Mouse (Mus musculus): ENCODE data around the gene Tefm. TPM values are rescaled to one million over a fixed set of nuclear protein-coding genes. Genes with fewer than 3 reads are reported as not detected.

The Tefm gene
- polyA plus RNA-seq, 1 experiment from 2014 or later: 16.3 TPM

- 90% methylated on average over 11 of the region's 11 CpGs for WGBS
- ATAC-seq: no peak
- Histone ChIP-seq H3K9ac (ENCODE audit: low read depth, low read length) (no peak overlapping the region), H3K9me3 (ENCODE audit: control insufficient read depth) (no peaks in the 10 kb centered on the region), H3K4me2 (replicated peaks; ENCODE audit: low read depth) (no peak overlapping the region), H3K27me3 (replicated peaks; ENCODE audit: control insufficient read depth, insufficient read depth, low read length) (no peaks in the 10 kb centered on the region), H3K27ac (ENCODE audit: low read depth, low read length) (no peak overlapping the region), H3K4me1 (replicated peaks; ENCODE audit: control insufficient read depth, insufficient read depth, low read length) (no peaks in the 10 kb centered on the region), H3K36me3 (ENCODE audit: control insufficient read depth, insufficient read depth) (peaks cover 37% of the 10 kb centered on the region), H3K4me3 (ENCODE audit: low read depth, low read length) (no peak overlapping the region)
- TF ChIP-seq CTCF (IDR thresholded peaks at IDR 0.05; ENCODE audit: low read depth): no peak
These were observed 5.9 kb downstream of the Tefm start for GRCm38 (mm10) chr11:80135954-80136683.

GRCm38 (mm10) chr11:80134744-80135143 lies 7.2 kb downstream of the Tefm start:
- H3K9me3 ChIP-seq (ENCODE audit: control insufficient read depth): no peaks in the 10 kb centered on the region
- H3K4me3 ChIP-seq (ENCODE audit: low read depth, low read length): no peak overlapping the region
- H3K4me2 ChIP-seq (replicated peaks; ENCODE audit: low read depth): no peak overlapping the region
- no peak for ATAC-seq
- no peak overlapping the region for H3K9ac ChIP-seq (ENCODE audit: low read depth, low read length)
- TF ChIP-seq CTCF (IDR thresholded peaks at IDR 0.05; ENCODE audit: low read depth): no peak
- H3K27ac ChIP-seq (ENCODE audit: low read depth, low read length): no peak overlapping the region
- H3K4me1 ChIP-seq (replicated peaks; ENCODE audit: control insufficient read depth, insufficient read depth, low read length): no peaks in the 10 kb centered on the region
- H3K27me3 ChIP-seq (replicated peaks; ENCODE audit: control insufficient read depth, insufficient read depth, low read length): no peaks in the 10 kb centered on the region
- WGBS: 68% methylated on average over 4 of the region's 4 CpGs
- H3K36me3 ChIP-seq (ENCODE audit: control insufficient read depth, insufficient read depth): peaks cover 37% of the 10 kb centered on the region

GRCm38 (mm10) chr11:80132050-80132449 lies 9.9 kb downstream of the Tefm start:
- no peaks in the 10 kb centered on the region for H3K27me3 ChIP-seq (replicated peaks; ENCODE audit: control insufficient read depth, insufficient read depth, low read length)
- no peak overlapping the region for H3K27ac ChIP-seq (ENCODE audit: low read depth, low read length)
- H3K36me3 ChIP-seq (ENCODE audit: control insufficient read depth, insufficient read depth): peaks cover 26% of the 10 kb centered on the region
- TF ChIP-seq CTCF (IDR thresholded peaks at IDR 0.05; ENCODE audit: low read depth): no peak
- H3K4me3 ChIP-seq (ENCODE audit: low read depth, low read length): no peak overlapping the region
- H3K9me3 ChIP-seq (ENCODE audit: control insufficient read depth): no peaks in the 10 kb centered on the region
- H3K9ac ChIP-seq (ENCODE audit: low read depth, low read length): no peak overlapping the region
- H3K4me1 ChIP-seq (replicated peaks; ENCODE audit: control insufficient read depth, insufficient read depth, low read length): no peaks in the 10 kb centered on the region
- no peak for ATAC-seq
- WGBS: 71% methylated on average over 1 of the region's 1 CpGs
- no peak overlapping the region for H3K4me2 ChIP-seq (replicated peaks; ENCODE audit: low read depth)

- Histone ChIP-seq H3K4me2 (replicated peaks; ENCODE audit: low read depth) (no peak overlapping the region), H3K9ac (ENCODE audit: low read depth, low read length) (no peak overlapping the region), H3K27me3 (replicated peaks; ENCODE audit: control insufficient read depth, insufficient read depth, low read length) (no peaks in the 10 kb centered on the region), H3K4me3 (ENCODE audit: low read depth, low read length) (no peak overlapping the region), H3K4me1 (replicated peaks; ENCODE audit: control insufficient read depth, insufficient read depth, low read length) (no peaks in the 10 kb centered on the region), H3K27ac (ENCODE audit: low read depth, low read length) (0 out of 2 replicates have a peak overlapping the region, but pooled peaks have one; percentile 7), H3K36me3 (ENCODE audit: control insufficient read depth, insufficient read depth) (peaks cover 19% of the 10 kb centered on the region), H3K9me3 (ENCODE audit: control insufficient read depth) (no peaks in the 10 kb centered on the region)
- 72% methylated on average over 1 of the region's 1 CpGs for WGBS
- TF ChIP-seq CTCF (IDR thresholded peaks at IDR 0.05; ENCODE audit: low read depth): no peak
- no peak for ATAC-seq
These were observed 25.6 kb downstream of the Tefm start for GRCm38 (mm10) chr11:80116411-80116810.

GRCm38 (mm10) chr11:80104407-80104806 lies 37.6 kb downstream of the Tefm start:
- H3K4me2 ChIP-seq (replicated peaks; ENCODE audit: low read depth): no peak overlapping the region
- ATAC-seq: no peak
- 87% methylated on average over 1 of the region's 1 CpGs for WGBS
- no peaks in the 10 kb centered on the region for H3K4me1 ChIP-seq (replicated peaks; ENCODE audit: control insufficient read depth, insufficient read depth, low read length)
- H3K9ac ChIP-seq (ENCODE audit: low read depth, low read length): no peak overlapping the region
- peaks cover 24% of the 10 kb centered on the region; the same call in 1 of the 2 replicates for H3K36me3 ChIP-seq (ENCODE audit: control insufficient read depth, insufficient read depth)
- H3K4me3 ChIP-seq (ENCODE audit: low read depth, low read length): no peak overlapping the region
- H3K27me3 ChIP-seq (replicated peaks; ENCODE audit: control insufficient read depth, insufficient read depth, low read length): no peaks in the 10 kb centered on the region
- H3K27ac ChIP-seq (ENCODE audit: low read depth, low read length): no peak overlapping the region
- no peak for TF ChIP-seq CTCF (IDR thresholded peaks at IDR 0.05; ENCODE audit: low read depth)
- H3K9me3 ChIP-seq (ENCODE audit: control insufficient read depth): no peaks in the 10 kb centered on the region

- no peak overlapping the region for H3K4me3 ChIP-seq (ENCODE audit: low read depth, low read length)
- H3K36me3 ChIP-seq (ENCODE audit: control insufficient read depth, insufficient read depth): peaks cover 19% of the 10 kb centered on the region; the same call in 1 of the 2 replicates
- no peak overlapping the region for H3K27ac ChIP-seq (ENCODE audit: low read depth, low read length)
- H3K4me1 ChIP-seq (replicated peaks; ENCODE audit: control insufficient read depth, insufficient read depth, low read length): no peaks in the 10 kb centered on the region
- H3K27me3 ChIP-seq (replicated peaks; ENCODE audit: control insufficient read depth, insufficient read depth, low read length): no peaks in the 10 kb centered on the region
- TF ChIP-seq CTCF (IDR thresholded peaks at IDR 0.05; ENCODE audit: low read depth): no peak
- ATAC-seq: no peak
- no peak overlapping the region for H3K4me2 ChIP-seq (replicated peaks; ENCODE audit: low read depth)
- WGBS: 68% methylated on average over 6 of the region's 6 CpGs
- no peaks in the 10 kb centered on the region for H3K9me3 ChIP-seq (ENCODE audit: control insufficient read depth)
- H3K9ac ChIP-seq (ENCODE audit: low read depth, low read length): no peak overlapping the region
These were observed 40.7 kb downstream of the Tefm start for GRCm38 (mm10) chr11:80101298-80101697.

Data from intestine, postnatal 0 days (tissue).